Mouse (Mus musculus): Measurements from ENCODE around the gene Cacnb2.

The Cacnb2 gene

DNA sequence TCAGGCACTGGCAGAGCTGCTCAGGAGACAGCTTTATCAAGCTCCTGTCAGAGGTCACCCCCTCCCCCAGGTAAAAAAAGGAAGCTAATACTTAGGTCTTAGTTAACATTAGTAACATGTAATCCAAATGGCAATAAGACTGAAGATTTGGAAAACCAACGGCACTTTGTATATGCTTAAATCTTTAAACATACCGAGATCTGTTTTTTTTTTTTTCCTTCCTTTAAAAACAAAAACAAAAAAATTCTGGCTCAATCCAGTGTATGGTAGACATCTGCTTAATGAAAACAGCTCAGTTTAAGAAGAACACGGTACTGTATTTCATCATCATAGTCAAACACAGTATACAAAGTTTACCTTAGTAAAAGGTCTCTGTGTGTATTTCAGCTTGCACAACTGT, at the start of gene Cacnb2:
Gene Cacnb2, plus strand, starts transcription at position 301 of the 400 bp plus-strand sequence.
- DNase-seq (ENCODE audit: low read depth, low spot score): no peak

DNA sequence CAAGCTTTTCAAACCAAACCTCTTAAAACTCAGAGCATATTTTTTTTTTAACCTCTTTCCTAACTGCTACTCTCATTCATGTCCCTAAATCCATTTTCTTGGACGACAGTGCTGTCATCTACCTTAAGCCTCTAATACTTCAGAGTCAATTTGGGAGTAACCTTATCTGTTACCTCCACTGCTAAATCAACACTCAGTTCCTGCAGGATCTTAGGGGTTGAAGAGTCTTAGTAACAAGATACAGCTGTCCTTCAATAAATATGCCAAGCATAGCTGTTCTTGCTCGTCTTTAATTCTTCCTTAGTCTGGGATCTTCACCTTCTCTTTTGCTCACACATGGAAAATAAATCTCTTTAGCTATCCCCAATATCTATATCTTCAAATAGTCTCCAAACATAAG, 34.9 kb upstream of the Cacnb2 start:
- no peak for DNase-seq (ENCODE audit: low read depth, low spot score)

GRCm38 (mm10) chr2:14571300-14571699, 31.6 kb upstream of the Cacnb2 start:
- DNase-seq (ENCODE audit: low read depth, low spot score): no peak

GRCm38 (mm10) chr2:14589541-14589940, 13.3 kb upstream of the Cacnb2 start:
- DNase-seq (ENCODE audit: low read depth, low spot score): no peak

- DNase-seq (ENCODE audit: low read depth, low spot score): no peak
Observed at GRCm38 (mm10) chr2:14597909-14598563, 4.9 kb upstream of the Cacnb2 start.

DNA sequence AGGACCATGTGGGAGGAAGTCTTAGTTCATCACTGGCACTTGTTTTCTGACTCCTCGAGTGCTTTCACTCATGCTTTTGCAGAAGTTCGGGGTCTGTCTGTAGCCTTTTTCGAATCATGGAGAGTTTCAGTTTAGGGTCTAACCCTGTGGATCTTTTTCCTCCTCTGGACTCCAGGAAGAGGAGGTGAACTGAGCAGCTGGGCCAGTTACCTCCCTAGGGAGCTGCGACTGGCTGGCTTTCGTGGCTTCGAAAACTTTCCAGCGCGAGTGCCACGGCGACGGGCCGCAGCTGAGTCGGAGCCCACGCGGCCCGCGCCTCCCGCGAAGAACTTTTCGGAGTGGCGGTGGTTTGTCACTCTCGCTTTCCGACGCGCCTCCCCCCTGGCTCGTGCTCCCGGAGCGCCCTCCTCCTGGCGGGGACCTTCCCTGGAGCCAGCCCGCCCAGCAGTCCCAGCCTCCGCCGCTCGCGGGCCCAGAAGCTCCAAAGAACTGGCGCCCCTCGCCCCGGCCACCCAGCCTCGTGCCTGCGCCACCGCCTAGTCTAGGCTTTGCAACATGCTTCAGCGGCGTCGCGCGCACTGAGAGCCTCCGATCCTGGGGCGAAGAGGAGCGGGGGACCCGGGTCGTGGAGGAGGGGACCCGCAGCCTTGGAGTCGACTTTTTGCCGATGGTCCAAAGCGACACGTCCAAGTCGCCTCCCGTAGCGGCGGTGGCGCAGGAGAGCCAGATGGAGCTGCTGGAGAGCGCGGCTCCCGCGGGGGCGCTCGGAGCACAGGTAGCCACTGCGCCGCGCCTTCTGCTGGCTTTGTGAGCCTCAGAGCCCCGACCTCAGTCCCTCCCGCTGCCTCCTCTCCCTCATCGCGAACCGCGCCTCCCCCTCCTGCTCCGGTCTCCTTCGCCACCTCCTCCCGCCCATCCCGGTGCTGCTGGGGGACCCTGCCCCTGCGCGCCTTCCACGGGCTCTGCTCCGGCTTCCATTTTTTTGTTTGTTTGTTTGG, 1.2 kb downstream of the Cacnb2 start:
- DNase-seq (ENCODE audit: low read depth, low spot score): peak; percentile 61

DNA sequence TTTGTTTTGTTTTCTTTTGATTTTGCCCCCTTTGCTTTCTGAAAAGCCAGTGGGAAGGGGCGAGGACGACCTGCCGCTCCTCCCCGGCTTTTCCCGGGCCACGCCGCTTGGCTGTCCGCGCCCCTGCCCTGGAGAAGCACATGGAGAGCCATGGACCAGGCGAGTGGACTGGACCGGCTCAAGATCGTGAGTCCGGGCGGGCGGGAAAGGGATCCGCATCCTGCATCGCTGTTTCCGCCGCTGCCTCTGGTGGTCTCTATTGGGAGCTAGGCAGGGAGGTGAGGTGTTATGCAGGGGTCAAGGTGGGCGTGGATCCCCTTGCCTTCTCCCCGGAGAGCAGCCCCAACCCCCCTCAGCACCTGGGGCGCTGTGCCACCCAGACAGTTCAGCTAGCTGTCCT, 1.9 kb downstream of the Cacnb2 start:
- peak; percentile 44 for DNase-seq (ENCODE audit: low read depth, low spot score)

DNA sequence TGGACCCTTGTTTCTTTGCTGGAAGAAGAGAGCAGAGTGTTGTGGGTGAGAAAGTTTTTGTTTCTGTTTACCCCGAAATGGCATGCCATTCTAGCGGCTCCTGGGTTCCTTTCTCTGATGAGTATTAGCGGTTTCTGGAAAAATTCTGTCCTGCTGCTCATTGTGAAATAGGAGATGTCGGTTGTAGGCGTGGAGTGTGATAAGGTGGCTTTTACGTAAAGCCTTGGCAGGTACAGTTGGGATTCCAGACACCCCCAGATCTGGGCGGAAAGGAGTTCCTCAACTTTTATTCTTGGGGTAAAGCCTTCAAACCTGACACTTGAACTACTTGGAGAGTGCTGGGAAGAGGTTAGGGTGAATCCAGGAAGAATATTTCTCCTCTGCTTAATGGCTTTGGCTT, 2.3 kb downstream of the Cacnb2 start:
- DNase-seq (ENCODE audit: low read depth, low spot score): no peak

- peak; percentile 30 for DNase-seq (ENCODE audit: low read depth, low spot score)
Observed at GRCm38 (mm10) chr2:14608606-14609005, 5.7 kb downstream of the Cacnb2 start.

- no peak for DNase-seq (ENCODE audit: low read depth, low spot score)
Observed at GRCm38 (mm10) chr2:14612705-14613104, 9.8 kb downstream of the Cacnb2 start.

GRCm38 (mm10) chr2:14616361-14616760, 13.5 kb downstream of the Cacnb2 start:
- no peak for DNase-seq (ENCODE audit: low read depth, low spot score)

GRCm38 (mm10) chr2:14620120-14620853, 17.4 kb downstream of the Cacnb2 start:
- DNase-seq (ENCODE audit: low read depth, low spot score): no peak

DNA sequence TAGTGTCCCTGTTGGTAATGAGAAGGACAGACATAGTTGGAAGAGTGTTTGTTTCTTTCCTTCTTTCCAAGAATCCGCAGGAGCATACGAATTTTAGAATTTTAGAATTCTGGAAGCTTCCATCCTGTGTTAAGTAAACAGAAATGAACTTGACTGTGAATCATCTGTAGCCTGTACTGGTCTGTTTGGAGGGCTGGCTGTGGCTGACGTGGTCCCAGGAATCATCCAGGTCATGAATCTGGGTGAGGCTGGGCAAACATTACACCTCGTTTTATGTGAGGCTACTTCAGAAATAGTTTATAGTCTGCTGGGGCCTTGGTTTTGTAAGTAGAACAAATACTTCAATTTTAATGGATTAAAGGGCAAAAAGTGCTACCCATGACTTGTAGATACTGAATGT, 18.0 kb downstream of the Cacnb2 start:
- DNase-seq (ENCODE audit: low read depth, low spot score): no peak

GRCm38 (mm10) chr2:14623820-14624219, 20.9 kb downstream of the Cacnb2 start:
- DNase-seq (ENCODE audit: low read depth, low spot score): no peak

GRCm38 (mm10) chr2:14629814-14630492, 27.1 kb downstream of the Cacnb2 start:
- no peak for DNase-seq (ENCODE audit: low read depth, low spot score)

- DNase-seq (ENCODE audit: low read depth, low spot score): no peak
Observed at GRCm38 (mm10) chr2:14631590-14631989, 28.7 kb downstream of the Cacnb2 start.

DNA sequence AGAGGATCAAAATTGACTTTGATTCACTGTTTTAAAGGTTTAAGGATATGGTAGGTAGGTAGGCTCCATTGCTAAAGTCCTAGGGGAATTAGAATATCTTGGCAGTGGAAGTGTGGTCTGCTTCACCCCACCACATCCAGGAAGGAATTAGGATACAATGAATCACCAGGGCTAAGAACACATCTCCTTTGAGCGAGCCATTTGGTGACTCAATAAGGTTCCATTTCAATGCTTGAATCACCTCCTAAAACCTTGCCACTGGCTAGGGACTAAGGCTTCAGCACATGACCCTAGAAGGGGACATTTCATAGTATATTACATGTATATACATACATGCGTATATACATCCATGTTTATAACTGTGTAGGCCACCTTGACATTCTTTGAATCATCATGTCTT, 30.3 kb downstream of the Cacnb2 start:
- DNase-seq (ENCODE audit: low read depth, low spot score): no peak

DNA sequence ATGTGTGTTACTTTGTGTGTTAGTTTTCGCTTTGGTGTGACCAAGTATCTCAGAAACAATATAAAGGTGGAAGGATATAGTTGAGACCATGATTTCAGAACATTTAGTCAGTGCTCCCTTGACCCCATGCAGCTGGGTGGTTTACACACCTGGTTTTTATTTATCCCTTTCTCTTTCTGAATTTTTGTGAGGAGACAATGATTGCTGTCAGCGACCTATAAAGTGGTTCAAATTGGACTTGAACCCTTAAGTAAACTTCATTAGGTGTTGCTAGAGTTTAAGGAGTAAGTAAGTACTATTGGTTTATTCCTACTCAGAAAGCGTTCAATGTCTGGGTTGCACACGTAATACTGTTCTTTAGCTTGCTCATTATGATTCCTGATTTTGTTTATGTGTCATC, 36.4 kb downstream of the Cacnb2 start:
- DNase-seq (ENCODE audit: low read depth, low spot score): no peak

- DNase-seq (ENCODE audit: low read depth, low spot score): no peak
Observed at GRCm38 (mm10) chr2:14639877-14640276, 37.0 kb downstream of the Cacnb2 start.

DNA sequence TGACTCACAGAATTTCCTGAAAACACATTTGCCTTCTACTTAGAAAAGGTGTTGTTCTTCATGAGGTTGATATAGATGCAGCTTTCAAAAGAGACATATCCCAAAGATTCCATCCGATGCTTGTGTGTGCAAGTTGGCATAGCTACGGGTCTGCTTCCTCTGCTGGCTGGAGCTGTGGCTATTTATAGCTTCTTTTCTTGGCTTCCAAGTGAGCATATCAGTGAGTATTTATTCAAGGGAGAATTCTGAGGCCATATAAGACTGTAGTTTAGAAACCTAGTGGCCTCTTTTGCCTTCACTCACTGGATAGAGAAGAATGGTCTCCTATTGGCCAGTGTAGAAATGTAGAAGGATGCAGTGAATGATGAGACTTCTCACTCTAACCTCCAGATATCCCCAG, 38.2 kb downstream of the Cacnb2 start:
- DNase-seq (ENCODE audit: low read depth, low spot score): no peak

DNA sequence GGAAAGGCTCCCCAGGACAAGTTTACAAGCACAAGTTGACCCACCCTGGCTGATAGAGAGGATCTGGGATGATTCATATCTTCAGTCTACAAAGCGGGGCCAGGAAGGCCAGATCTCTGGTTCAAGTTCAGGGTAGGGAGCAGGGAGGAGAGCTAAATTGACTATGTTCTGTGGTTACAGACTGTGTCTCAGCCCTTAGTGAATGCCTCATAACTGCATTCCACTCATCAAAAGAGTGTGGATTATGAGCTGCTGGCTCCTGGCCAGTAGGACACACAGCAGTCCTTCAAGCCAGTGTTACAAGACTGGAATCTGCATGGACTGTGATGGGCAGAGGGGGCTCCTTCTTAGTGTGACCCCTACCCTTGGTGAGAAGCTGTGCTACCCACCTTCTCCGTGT, 48.4 kb downstream of the Cacnb2 start:
- no peak for DNase-seq (ENCODE audit: low read depth, low spot score)

DNA sequence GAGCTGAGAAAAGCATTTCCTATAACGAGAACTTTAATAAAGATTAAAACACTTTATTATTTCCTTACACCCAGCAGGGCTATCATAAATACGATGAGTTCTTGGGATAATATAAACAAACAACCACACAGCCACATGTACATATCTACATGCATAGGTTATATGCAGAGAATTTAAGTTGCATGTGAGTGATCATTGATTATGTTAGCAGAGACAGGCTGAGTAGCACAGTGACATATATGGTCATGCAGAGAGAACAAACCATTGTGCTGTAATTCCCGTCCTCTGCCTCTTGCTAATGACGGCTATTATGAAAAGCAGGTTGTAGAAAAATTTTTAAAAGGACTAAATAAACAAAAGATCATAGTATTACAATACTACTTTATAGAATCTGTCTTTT, 53.8 kb downstream of the Cacnb2 start:
- DNase-seq (ENCODE audit: low read depth, low spot score): no peak

All from mesoderm, embryonic 11.5 days (tissue).